Mouse (Mus musculus) MEL (cell line): ENCODE data around the gene Pnpla1. TPM values are rescaled to one million over a fixed set of nuclear protein-coding genes. Genes with fewer than 3 reads are reported as not detected.

Experiments
- DNase-seq: peaks from one replicate; pipeline ENCODE4 v3.0.0; 2011; ENCODE audit warnings: low read depth, low spot score
- H3K27ac ChIP-seq: 2 replicates; pipeline ENCODE4 v1.5.1; 2012; ENCODE audit warnings: low read depth, mild to moderate bottlenecking, control low read depth, low read length, moderate library complexity; ENCODE audit not compliant: control insufficient read depth
- H3K27me3 ChIP-seq, 2 experiments: fragments of 150-350 bp in 1 of 2; sonication (generic) in 1 of 2; 2 replicates each; pipeline ENCODE4 v1.6.1; 2012; ENCODE audit warnings: low read length in 2 of 2, mild to moderate bottlenecking in 2 of 2, improper control_type of control experiment in 1 of 2, moderate library complexity in 1 of 2; ENCODE audit not compliant: insufficient read depth in 2 of 2, control insufficient read depth in 1 of 2
- H3K36me3 ChIP-seq, 2 experiments: 2 replicates each; pipeline ENCODE4 v1.6.1; 2012 to 2014; ENCODE audit warnings: low read length in 2 of 2, improper control_type of control experiment in 1 of 2, inconsistent platforms in 1 of 2, mild to moderate bottlenecking in 1 of 2; ENCODE audit not compliant: insufficient read depth in 2 of 2, control insufficient read depth in 1 of 2
- H3K4me1 ChIP-seq, 2 experiments: fragments of 150-350 bp in 1 of 2; sonication (generic) in 1 of 2; 2 replicates each; pipeline ENCODE4 v1.6.1; 2012; ENCODE audit warnings: low read length in 2 of 2, improper control_type of control experiment in 1 of 2, mild to moderate bottlenecking in 1 of 2; ENCODE audit not compliant: insufficient read depth in 2 of 2, control insufficient read depth in 1 of 2
- H3K4me3 ChIP-seq, 2 experiments: fragments of 150-350 bp in 1 of 2; sonication (generic) in 1 of 2; 2 replicates each; pipeline ENCODE4 v1.5.1; 2012; ENCODE audit warnings: low read depth in 2 of 2, low read length in 2 of 2, mild to moderate bottlenecking in 2 of 2, moderate library complexity in 2 of 2, control low read depth in 1 of 2, improper control_type of control experiment in 1 of 2; ENCODE audit not compliant: control insufficient read depth in 1 of 2, insufficient read depth in 1 of 2
- H3K79me2 ChIP-seq: 2 replicates; pipeline ENCODE4 v1.6.1; 2012; ENCODE audit warnings: mild to moderate bottlenecking, low read length, moderate library complexity; ENCODE audit not compliant: control insufficient read depth, poor library complexity, insufficient read depth
- H3K9ac ChIP-seq: 2 replicates; pipeline ENCODE4 v1.6.1; 2012; ENCODE audit warnings: low read depth, mild to moderate bottlenecking, control low read depth, low read length, moderate library complexity; ENCODE audit not compliant: control insufficient read depth, poor library complexity, severe bottlenecking
- H3K9me3 ChIP-seq: fragments of 150-350 bp; sonication (generic); replicated peaks from 2 replicates; pipeline ENCODE4 v1.6.1; 2012; ENCODE audit warnings: mild to moderate bottlenecking, low read length, improper control_type of control experiment, moderate library complexity; ENCODE audit not compliant: insufficient read depth
- BHLHE40 ChIP-seq: IDR thresholded peaks from 2 replicates; pipeline ENCODE4 v1.6.1; 2012; ENCODE audit warnings: low read depth, mild to moderate bottlenecking, inconsistent platforms, low read length, improper control_type of control experiment, borderline replicate concordance
- CHD1 ChIP-seq: IDR thresholded peaks from 2 replicates; pipeline ENCODE4 v1.6.1; 2012; ENCODE audit warnings: low read depth, mild to moderate bottlenecking, inconsistent platforms, low read length, improper control_type of control experiment
- CHD2 ChIP-seq: IDR thresholded peaks from 2 replicates; pipeline ENCODE4 v1.6.1; 2011; ENCODE audit warnings: low read length, improper control_type of control experiment
- E2F4 ChIP-seq: IDR thresholded peaks from 2 replicates; pipeline ENCODE4 v1.6.1; 2011; ENCODE audit warnings: low read depth, low read length, improper control_type of control experiment, borderline replicate concordance
- ETS1 ChIP-seq: IDR thresholded peaks from 2 replicates; pipeline ENCODE4 v1.6.1; 2012; ENCODE audit warnings: low read depth, mild to moderate bottlenecking, inconsistent platforms, low read length, improper control_type of control experiment, moderate library complexity
- HCFC1 ChIP-seq: IDR thresholded peaks from 2 replicates; pipeline ENCODE4 v1.6.1; 2012; ENCODE audit warnings: low read depth, mild to moderate bottlenecking, inconsistent platforms, low read length, improper control_type of control experiment, moderate library complexity
- JUND ChIP-seq: IDR thresholded peaks from 2 replicates; pipeline ENCODE4 v1.6.1; 2011; ENCODE audit warnings: low read depth, mild to moderate bottlenecking, improper control_type of control experiment, low read length
- KAT2A ChIP-seq: conservative IDR thresholded peaks from 2 replicates; pipeline ENCODE4 v1.6.1; 2012; ENCODE audit warnings: low read depth, low read length, improper control_type of control experiment, inconsistent platforms
- MAX ChIP-seq: IDR thresholded peaks from 2 replicates; pipeline ENCODE4 v1.6.1; 2011; ENCODE audit warnings: low read length, improper control_type of control experiment
- MAZ ChIP-seq: IDR thresholded peaks from 2 replicates; pipeline ENCODE4 v1.6.1; 2012; ENCODE audit warnings: low read depth, mild to moderate bottlenecking, inconsistent platforms, low read length, improper control_type of control experiment
- MXI1 ChIP-seq: IDR thresholded peaks from 2 replicates; pipeline ENCODE4 v1.6.1; 2011; ENCODE audit warnings: mild to moderate bottlenecking, low read depth, low read length, improper control_type of control experiment
- MYB ChIP-seq: IDR thresholded peaks from 2 replicates; pipeline ENCODE4 v1.6.1; 2011; ENCODE audit warnings: mild to moderate bottlenecking, low read depth, low read length, improper control_type of control experiment
- MYC ChIP-seq: IDR thresholded peaks from 2 replicates; pipeline ENCODE4 v1.6.1; 2011; ENCODE audit warnings: low read depth, mild to moderate bottlenecking, low read length, improper control_type of control experiment, moderate library complexity
- NELFE ChIP-seq: IDR thresholded peaks from 2 replicates; pipeline ENCODE4 v1.6.1; 2011; ENCODE audit warnings: low read depth, low read length, improper control_type of control experiment
- NRF1 ChIP-seq: IDR thresholded peaks from 2 replicates; pipeline ENCODE4 v1.6.1; 2014; ENCODE audit warnings: low read depth, mild to moderate bottlenecking, inconsistent platforms, low read length, improper control_type of control experiment, moderate library complexity; ENCODE audit not compliant: poor library complexity, insufficient read depth, severe bottlenecking
- POLR2A ChIP-seq, 2 experiments: IDR thresholded peaks; 2 replicates each; pipeline ENCODE4 v1.6.1; 2011 to 2012; ENCODE audit warnings: low read length in 2 of 2, mild to moderate bottlenecking in 2 of 2, control low read depth in 1 of 2, improper control_type of control experiment in 1 of 2, low read depth in 1 of 2, moderate library complexity in 1 of 2; ENCODE audit not compliant: control insufficient read depth in 1 of 2, insufficient read depth in 1 of 2, poor library complexity in 1 of 2
- RCOR1 ChIP-seq: IDR thresholded peaks from 2 replicates; pipeline ENCODE4 v1.6.1; 2012; ENCODE audit warnings: low read depth, mild to moderate bottlenecking, inconsistent platforms, low read length, improper control_type of control experiment
- SMC3 ChIP-seq: IDR thresholded peaks from 2 replicates; pipeline ENCODE4 v1.6.1; 2011; ENCODE audit warnings: low read depth, low read length, improper control_type of control experiment
- TAL1 ChIP-seq: IDR thresholded peaks from 2 replicates; pipeline ENCODE4 v1.6.1; 2012; ENCODE audit warnings: mild to moderate bottlenecking, inconsistent platforms, low read length, moderate library complexity, mixed read lengths
- USF1 ChIP-seq: IDR thresholded peaks from 2 replicates; pipeline ENCODE4 v1.6.1; 2014; ENCODE audit warnings: low read depth, mild to moderate bottlenecking, inconsistent platforms, low read length, improper control_type of control experiment, moderate library complexity
- ZC3H11A ChIP-seq: IDR thresholded peaks from 2 replicates; pipeline ENCODE4 v1.6.1; 2012; ENCODE audit warnings: low read depth, mild to moderate bottlenecking, inconsistent platforms, low read length, improper control_type of control experiment
- ZKSCAN1 ChIP-seq: IDR thresholded peaks from 2 replicates; pipeline ENCODE4 v1.6.1; 2012; ENCODE audit warnings: low read depth, mild to moderate bottlenecking, inconsistent platforms, low read length, improper control_type of control experiment, moderate library complexity
- ZNF384 ChIP-seq: IDR thresholded peaks from 2 replicates; pipeline ENCODE4 v1.6.1; 2012; ENCODE audit warnings: low read depth, mild to moderate bottlenecking, inconsistent platforms, low read length, improper control_type of control experiment
- polyA plus RNA-seq, 2 experiments: library from polyadenylated mRNA; stranded (reverse) in 1 of 2; unstranded in 1 of 2; fragments of >175 nt in 1 of 2; fragments of >200 nt in 1 of 2; gene quantifications; 2 replicates each; pipeline versions ENCODE4 v1.2.1 to v1.2.4; 2012; ENCODE audit warnings: low replicate concordance in 2 of 2, low read depth in 1 of 2; ENCODE audit not compliant: insufficient read length in 2 of 2, insufficient read depth in 1 of 2, missing spikeins in 1 of 2
- total RNA-seq: library from RNA; depleted of rRNA; stranded (reverse); fragments of 300-350 nt; gene quantifications from 2 replicates; pipeline ENCODE4 v1.2.3, GENCODE M21; 2012

Gene Pnpla1
- total and polyA plus RNA-seq, 3 experiments, result 0.08 to 0.38 TPM; not detected in 1

GRCm38 (mm10) chr17:28922096-28922495 lies 63.9 kb downstream of the Pnpla1 start:
- no peaks in the 10 kb centered on the region for H3K36me3 ChIP-seq
- peaks cover 0 to 3% of the 10 kb centered on the region in 2 experiments; a peak in 3 of 4 replicates for H3K4me1 ChIP-seq
- no peaks in the 10 kb centered on the region for H3K79me2 ChIP-seq
- no peak overlapping the region for H3K4me3 ChIP-seq
- no peaks in the 10 kb centered on the region for H3K9me3 ChIP-seq
- TF ChIP-seq ETS1 (no peak), CHD1 (no peak), NRF1 (no peak), POLR2A (IDR thresholded peaks at IDR 0.05; ENCODE audit: control insufficient read depth in 1 of 2, insufficient read depth in 1 of 2, low read depth in 1 of 2, low read length in 2 of 2, poor library complexity in 1 of 2) (no peak), MAZ (no peak), MYC (no peak), ZC3H11A (no peak), KAT2A (no peak), RCOR1 (no peak), ZKSCAN1 (no peak), MXI1 (no peak), TAL1 (no peak), BHLHE40 (no peak), SMC3 (no peak), HCFC1 (no peak), CHD2 (no peak), NELFE (no peak), USF1 (no peak), JUND (no peak), E2F4 (no peak)
- no peaks in the 10 kb centered on the region for H3K27me3 ChIP-seq
- H3K9ac ChIP-seq, result no peak overlapping the region
- no peak for DNase-seq
- no peak overlapping the region for H3K27ac ChIP-seq

- H3K79me2 ChIP-seq, result no peaks in the 10 kb centered on the region
- peaks cover 0 to 5% of the 10 kb centered on the region in 2 experiments; a peak in 2 of 4 replicates for H3K36me3 ChIP-seq
- H3K4me1 ChIP-seq, result peaks cover 0 to 13% of the 10 kb centered on the region in 2 experiments; a peak in 3 of 4 replicates
- H3K4me3 ChIP-seq, result no peak overlapping the region
- H3K9me3 ChIP-seq, result no peaks in the 10 kb centered on the region
- no peak for DNase-seq
- TF ChIP-seq ZNF384, result no peak
- no peak for TF ChIP-seq MYB
- no peak for TF ChIP-seq RCOR1
- no peak for TF ChIP-seq MAX
- H3K9ac ChIP-seq, result no peak overlapping the region
- H3K27ac ChIP-seq, result no peak overlapping the region
- no peaks in the 10 kb centered on the region for H3K27me3 ChIP-seq
Measured at GRCm38 (mm10) chr17:28924957-28925595, 66.9 kb downstream of the Pnpla1 start.
